Mouse (Mus musculus) bone marrow, adult 2 months (tissue): ENCODE measurements around the gene Gla.

Experiments used
- CTCF ChIP-seq: fragments of 200-500 bp; IDR thresholded peaks from 2 replicates; pipeline ENCODE4 v1.5.1; 2011; ENCODE audit warnings: low read length, control low read depth; ENCODE audit not compliant: control insufficient read depth, insufficient read depth
- POLR2A ChIP-seq: fragments of 200-500 bp; IDR thresholded peaks from 2 replicates; pipeline ENCODE4 v1.6.1; 2011; ENCODE audit warnings: low read depth, mild to moderate bottlenecking, control low read depth, low read length, borderline replicate concordance; ENCODE audit not compliant: control insufficient read depth

- no peak for TF ChIP-seq CTCF
- TF ChIP-seq POLR2A = no peak
These were observed 34.2 kb downstream of the Gla start for GRCm38 (mm10) chrX:134566536-134567222.
